Mouse (Mus musculus): ENCODE data around the gene Pola1. TPM values are rescaled to one million over a fixed set of nuclear protein-coding genes. Genes with fewer than 3 reads are reported as not detected.

Pola1 gene
- polyA plus RNA-seq, 1 experiment = 4.8 TPM

DNA sequence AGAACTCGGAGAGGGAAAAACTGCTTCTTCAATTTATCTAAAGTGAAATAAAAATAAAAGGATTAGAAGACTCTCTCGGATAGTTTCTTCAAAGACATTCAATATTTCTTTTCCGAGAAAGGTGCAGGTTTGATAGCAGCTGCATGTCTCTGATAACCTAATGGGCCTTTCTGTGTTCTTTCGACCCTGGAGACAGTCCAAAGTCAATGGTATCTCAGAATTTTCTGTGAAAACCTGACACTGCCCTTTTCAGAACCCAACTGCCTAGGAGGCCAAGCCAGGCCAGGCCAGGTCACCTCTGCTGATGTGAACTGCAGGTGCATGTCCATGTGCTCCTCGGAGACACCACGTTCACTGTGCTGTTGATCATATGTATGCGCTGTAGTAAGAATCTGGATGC is 326.2 kb downstream of the Pola1 start:
- Histone ChIP-seq H3K36me3 (ENCODE audit: control insufficient read depth, insufficient read depth) (no peaks in the 10 kb centered on the region), H3K79me2 (ENCODE audit: control insufficient read depth, insufficient read depth) (no peaks in the 10 kb centered on the region), H3K27me3 (ENCODE audit: control insufficient read depth, insufficient read depth, insufficient read length) (no peaks in the 10 kb centered on the region), H3ac (ENCODE audit: control insufficient read depth, insufficient read length, low read depth) (no peak overlapping the region), H3K79me3 (ENCODE audit: low read depth) (no peaks in the 10 kb centered on the region), H3K4me3 (ENCODE audit: insufficient read depth, poor library complexity, severe bottlenecking) (no peak overlapping the region)
- no peak for TF ChIP-seq CTCF (IDR thresholded peaks at IDR 0.05; ENCODE audit: control insufficient read depth, insufficient read depth, insufficient read length)

DNA sequence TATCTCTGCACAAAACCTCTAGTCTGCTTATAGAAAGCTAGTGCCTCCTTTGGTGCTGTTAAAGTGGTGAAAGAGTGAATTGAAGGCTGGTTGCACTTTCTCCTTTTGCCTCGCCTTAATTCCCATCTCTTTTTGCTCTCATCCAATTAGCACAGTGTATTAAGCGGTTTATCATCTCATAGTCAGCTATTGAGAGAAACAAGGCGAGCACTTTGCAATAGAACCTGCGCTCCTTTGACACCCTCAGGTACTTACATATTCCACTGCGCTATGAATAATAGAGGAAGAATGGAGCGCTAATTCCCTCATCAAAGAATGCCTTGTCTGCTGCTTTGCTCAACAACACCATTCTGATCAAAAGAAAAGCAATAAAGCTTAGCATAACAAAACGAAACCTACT is 330.2 kb downstream of the Pola1 start:
- no peak for TF ChIP-seq FOSL1 (IDR thresholded peaks at IDR 0.05; ENCODE audit: insufficient read depth, low read length, poor library complexity, severe bottlenecking)
- TF ChIP-seq MYOG (IDR thresholded peaks at IDR 0.05; ENCODE audit: control insufficient read depth, extremely low read depth, insufficient read length) = no peak
- TF ChIP-seq CTCF (IDR thresholded peaks at IDR 0.05; ENCODE audit: control insufficient read depth, insufficient read depth, insufficient read length) = no peak
- no peak for TF ChIP-seq USF1 (IDR thresholded peaks at IDR 0.05; ENCODE audit: low read depth)
- no peak for TF ChIP-seq MYOD1 (IDR thresholded peaks at IDR 0.05; ENCODE audit: control insufficient read depth, insufficient read length, low read depth)
- TF ChIP-seq CEBPB (IDR thresholded peaks at IDR 0.05; ENCODE audit: low read depth) = no peak
- TF ChIP-seq MAX (IDR thresholded peaks at IDR 0.05) = no peak
- H3K79me3 ChIP-seq (ENCODE audit: low read depth) = no peaks in the 10 kb centered on the region
- peaks cover 11% of the 10 kb centered on the region for H3K27me3 ChIP-seq (ENCODE audit: control insufficient read depth, insufficient read depth, insufficient read length)
- H3ac ChIP-seq (ENCODE audit: control insufficient read depth, insufficient read length, low read depth) = no peak overlapping the region
- no peaks in the 10 kb centered on the region for H3K79me2 ChIP-seq (ENCODE audit: control insufficient read depth, insufficient read depth)
- H3K36me3 ChIP-seq (ENCODE audit: control insufficient read depth, insufficient read depth) = no peaks in the 10 kb centered on the region
- no peak overlapping the region for H3K4me3 ChIP-seq (ENCODE audit: insufficient read depth, poor library complexity, severe bottlenecking)

DNA sequence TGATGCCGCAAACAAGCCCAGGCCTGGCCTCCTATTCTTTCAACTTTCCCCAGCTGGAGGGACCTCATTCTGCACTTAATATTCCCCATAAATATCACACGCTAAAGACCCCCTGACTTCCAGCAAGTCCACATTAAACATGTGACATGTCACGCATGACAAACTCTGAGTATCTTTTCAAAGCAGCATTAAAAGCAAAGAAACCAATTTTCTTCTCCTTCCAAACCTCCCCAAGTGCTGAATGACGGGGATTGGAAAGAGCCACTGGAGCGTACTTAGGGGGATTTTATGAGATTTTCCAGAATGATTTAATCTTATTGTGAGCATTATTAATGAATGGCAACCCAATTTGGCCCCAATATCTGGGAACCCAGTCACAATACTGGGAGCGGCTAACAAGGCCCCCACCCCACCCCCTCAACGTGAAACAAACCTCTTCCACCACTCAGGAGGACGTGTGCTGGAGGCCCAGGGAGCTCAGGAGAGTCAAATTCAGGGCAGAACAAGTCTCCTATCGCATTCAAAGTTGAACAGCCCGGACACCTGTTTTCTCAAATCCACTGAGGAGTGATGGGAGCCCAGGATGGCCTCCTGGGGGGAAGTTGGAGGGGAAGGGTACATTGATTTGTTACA is 331.7 kb downstream of the Pola1 start:
- Histone ChIP-seq H3K79me3 (ENCODE audit: low read depth) (no peaks in the 10 kb centered on the region), H3K4me3 (ENCODE audit: insufficient read depth, poor library complexity, severe bottlenecking) (no peak overlapping the region), H3ac (ENCODE audit: control insufficient read depth, insufficient read length, low read depth) (no peak overlapping the region), H3K79me2 (ENCODE audit: control insufficient read depth, insufficient read depth) (no peaks in the 10 kb centered on the region), H3K27me3 (ENCODE audit: control insufficient read depth, insufficient read depth, insufficient read length) (peaks cover 24% of the 10 kb centered on the region), H3K36me3 (ENCODE audit: control insufficient read depth, insufficient read depth) (no peaks in the 10 kb centered on the region)
- TF ChIP-seq CTCF (IDR thresholded peaks at IDR 0.05; ENCODE audit: control insufficient read depth, insufficient read depth, insufficient read length) (no peak), USF1 (IDR thresholded peaks at IDR 0.05; ENCODE audit: low read depth) (no peak)

DNA sequence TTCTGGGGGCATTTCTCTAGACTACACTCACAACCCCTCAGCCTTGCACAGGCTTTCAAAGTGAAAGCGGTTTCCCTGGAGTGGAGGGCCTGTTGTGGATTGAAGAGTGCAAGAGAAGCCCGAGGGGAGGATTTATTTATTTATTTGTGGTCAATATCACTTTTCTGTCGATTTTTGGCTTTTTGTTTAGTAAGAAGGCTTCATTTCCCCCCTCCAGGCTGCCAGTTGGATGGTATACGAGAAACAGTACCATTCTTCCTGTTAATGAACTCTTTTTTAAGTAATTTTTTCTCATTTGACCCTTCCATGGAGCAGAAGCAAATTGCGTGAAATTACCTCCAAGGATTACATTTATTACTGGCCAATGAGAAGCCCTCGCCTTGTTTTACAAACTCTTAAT is 332.2 kb downstream of the Pola1 start:
- Histone ChIP-seq H3K27me3 (ENCODE audit: control insufficient read depth, insufficient read depth, insufficient read length) (peaks cover 25% of the 10 kb centered on the region), H3K4me3 (ENCODE audit: insufficient read depth, poor library complexity, severe bottlenecking) (no peak overlapping the region)

DNA sequence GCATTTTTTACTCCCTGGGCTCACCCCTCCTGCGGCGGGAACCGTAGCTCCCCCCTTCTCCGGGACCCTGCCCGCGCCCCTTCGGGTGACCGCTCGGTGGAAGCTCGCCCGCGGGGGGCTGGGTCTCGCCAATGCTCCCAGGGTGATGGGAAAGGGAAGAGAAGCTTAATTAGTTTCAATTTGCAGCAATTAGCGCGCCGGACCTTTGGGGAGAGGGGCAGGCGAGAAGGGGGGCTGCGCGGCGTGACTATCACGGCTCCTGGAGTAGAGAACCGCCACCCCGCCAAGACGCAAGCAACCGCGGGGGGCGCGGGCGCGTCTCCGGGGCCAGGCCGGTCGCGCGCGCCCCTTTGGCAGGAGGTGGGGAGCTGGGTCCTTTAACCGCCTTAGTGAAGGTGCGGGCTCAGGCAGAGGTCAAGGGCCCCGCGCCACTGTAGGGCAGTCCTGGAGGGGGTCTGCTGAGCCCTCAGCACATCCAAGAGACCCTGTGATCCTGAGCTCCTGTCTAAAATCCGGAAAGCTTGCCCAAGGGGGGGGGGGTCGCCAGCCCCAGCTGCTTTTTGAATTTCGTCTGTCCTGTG is 332.8 kb downstream of the Pola1 start:
- no peak overlapping the region for H3K4me3 ChIP-seq (ENCODE audit: insufficient read depth, poor library complexity, severe bottlenecking)

More for the DNA sequence above, 332.2 kb downstream of the Pola1 start:
- TF ChIP-seq MYOD1 (IDR thresholded peaks at IDR 0.05; ENCODE audit: control insufficient read depth, insufficient read length, low read depth) (no peak), CEBPB (IDR thresholded peaks at IDR 0.05; ENCODE audit: low read depth) (no peak), CTCF (IDR thresholded peaks at IDR 0.05; ENCODE audit: control insufficient read depth, insufficient read depth, insufficient read length) (no peak), FOSL1 (IDR thresholded peaks at IDR 0.05; ENCODE audit: insufficient read depth, low read length, poor library complexity, severe bottlenecking) (no peak), MYOG (IDR thresholded peaks at IDR 0.05; ENCODE audit: control insufficient read depth, extremely low read depth, insufficient read length) (no peak), MAX (IDR thresholded peaks at IDR 0.05) (no peak), USF1 (IDR thresholded peaks at IDR 0.05; ENCODE audit: low read depth) (no peak)
- no peaks in the 10 kb centered on the region for H3K79me3 ChIP-seq (ENCODE audit: low read depth)
- H3K79me2 ChIP-seq (ENCODE audit: control insufficient read depth, insufficient read depth) = no peaks in the 10 kb centered on the region
- H3ac ChIP-seq (ENCODE audit: control insufficient read depth, insufficient read length, low read depth) = no peak overlapping the region
- H3K36me3 ChIP-seq (ENCODE audit: control insufficient read depth, insufficient read depth) = no peaks in the 10 kb centered on the region

DNA sequence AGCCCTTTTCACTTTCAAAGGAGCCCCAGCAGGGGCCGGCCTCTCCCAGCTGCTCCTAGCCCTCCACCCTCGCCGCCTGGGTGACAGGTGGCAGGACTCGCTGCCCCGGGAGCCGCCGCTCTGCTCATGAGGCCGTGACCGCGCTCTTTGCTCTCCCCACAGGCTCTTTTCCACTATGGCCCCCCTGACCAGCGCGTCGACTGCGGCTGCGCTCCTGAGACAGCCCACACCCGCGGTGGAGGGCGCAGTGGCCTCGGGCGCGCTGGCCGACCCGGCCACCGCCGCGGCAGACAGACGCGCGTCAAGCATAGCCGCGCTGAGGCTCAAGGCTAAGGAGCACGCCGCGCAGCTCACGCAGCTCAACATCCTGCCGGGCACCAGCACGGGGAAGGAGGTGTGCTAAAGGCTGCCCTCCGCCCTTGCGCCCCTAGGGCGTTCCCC is 334.9 kb downstream of the Pola1 start:
- H3K4me3 ChIP-seq (ENCODE audit: insufficient read depth, poor library complexity, severe bottlenecking) = no peak overlapping the region

More for the DNA sequence above, 332.8 kb downstream of the Pola1 start:
- H3K79me2 ChIP-seq (ENCODE audit: control insufficient read depth, insufficient read depth) = no peaks in the 10 kb centered on the region
- no peak for TF ChIP-seq CTCF (IDR thresholded peaks at IDR 0.05; ENCODE audit: control insufficient read depth, insufficient read depth, insufficient read length)
- TF ChIP-seq USF1 (IDR thresholded peaks at IDR 0.05; ENCODE audit: low read depth) = no peak
- TF ChIP-seq CEBPB (IDR thresholded peaks at IDR 0.05; ENCODE audit: low read depth) = no peak
- TF ChIP-seq MAX (IDR thresholded peaks at IDR 0.05) = no peak
- TF ChIP-seq FOSL1 (IDR thresholded peaks at IDR 0.05; ENCODE audit: insufficient read depth, low read length, poor library complexity, severe bottlenecking) = no peak
- TF ChIP-seq MYOD1 (IDR thresholded peaks at IDR 0.05; ENCODE audit: control insufficient read depth, insufficient read length, low read depth) = no peak
- TF ChIP-seq MYOG (IDR thresholded peaks at IDR 0.05; ENCODE audit: control insufficient read depth, extremely low read depth, insufficient read length) = no peak
- H3K27me3 ChIP-seq (ENCODE audit: control insufficient read depth, insufficient read depth, insufficient read length) = peaks cover 31% of the 10 kb centered on the region
- no peaks in the 10 kb centered on the region for H3K36me3 ChIP-seq (ENCODE audit: control insufficient read depth, insufficient read depth)
- H3K79me3 ChIP-seq (ENCODE audit: low read depth) = no peaks in the 10 kb centered on the region
- H3ac ChIP-seq (ENCODE audit: control insufficient read depth, insufficient read length, low read depth) = no peak overlapping the region

More for the DNA sequence above, 334.9 kb downstream of the Pola1 start:
- Histone ChIP-seq H3ac (ENCODE audit: control insufficient read depth, insufficient read length, low read depth) (no peak overlapping the region), H3K27me3 (ENCODE audit: control insufficient read depth, insufficient read depth, insufficient read length) (peaks cover 31% of the 10 kb centered on the region), H3K79me3 (ENCODE audit: low read depth) (no peaks in the 10 kb centered on the region), H3K79me2 (ENCODE audit: control insufficient read depth, insufficient read depth) (no peaks in the 10 kb centered on the region), H3K36me3 (ENCODE audit: control insufficient read depth, insufficient read depth) (no peaks in the 10 kb centered on the region)
- TF ChIP-seq MAX (IDR thresholded peaks at IDR 0.05) (no peak), CEBPB (IDR thresholded peaks at IDR 0.05; ENCODE audit: low read depth) (no peak), FOSL1 (IDR thresholded peaks at IDR 0.05; ENCODE audit: insufficient read depth, low read length, poor library complexity, severe bottlenecking) (no peak), USF1 (IDR thresholded peaks at IDR 0.05; ENCODE audit: low read depth) (no peak), MYOD1 (IDR thresholded peaks at IDR 0.05; ENCODE audit: control insufficient read depth, insufficient read length, low read depth) (no peak), CTCF (IDR thresholded peaks at IDR 0.05; ENCODE audit: control insufficient read depth, insufficient read depth, insufficient read length) (no peak), MYOG (IDR thresholded peaks at IDR 0.05; ENCODE audit: control insufficient read depth, extremely low read depth, insufficient read length) (no peak)
